Mouse (Mus musculus) neutrophil, adult 65 days (primary cell): ENCODE results near the gene Olfr564. TPM values are rescaled to one million over a fixed set of nuclear protein-coding genes. Genes with fewer than 3 reads are reported as not detected.

Experiments used
- total RNA-seq: library from RNA; stranded (reverse); gene quantifications from 2 replicates; pipeline ENCODE4 v1.2.4, GENCODE M21; 2023

The Olfr564 gene
- not detected in 2 replicates for total RNA-seq

GRCm38 (mm10) chr7:102803180-102803579, at the start of gene Olfr564:
Gene Olfr564, plus strand, starts transcription at chr7:102803480.

DNA sequence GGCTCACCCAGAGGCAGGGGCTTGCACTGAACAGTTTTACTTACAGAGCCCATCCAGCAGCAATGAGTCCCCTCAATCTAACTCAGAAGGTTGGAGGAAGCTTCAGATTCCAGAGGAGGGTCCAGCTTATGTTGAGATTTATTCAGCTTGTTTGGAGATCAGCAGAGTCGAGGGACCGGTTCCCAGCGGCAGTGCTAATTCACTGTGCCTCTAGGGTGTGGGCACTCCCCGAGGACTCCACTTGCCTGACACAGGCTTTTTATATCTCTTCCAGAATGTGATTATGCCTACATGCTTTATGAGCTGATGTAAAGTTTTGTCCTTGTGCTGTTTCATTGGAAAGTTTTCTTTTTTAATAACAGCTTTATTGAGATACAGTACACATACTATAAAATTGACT, 44.0 kb upstream of the Olfr564 start, which contains the start of the genes Olfr560 and Olfr78:
TSS of gene Olfr560 (minus strand) at position 101 of the 400 bp plus-strand sequence.
TSS of gene Olfr78 (minus strand) at position 206 of the 400 bp plus-strand sequence.

GRCm38 (mm10) chr7:102770921-102771320, 32.4 kb upstream of the Olfr564 start, which contains the start of gene Olfr561:
Gene Olfr561, plus strand, starts transcription at chr7:102771221.

Other genes with a start within 250 kb of the Olfr564 start
- gene Trim21, start 238.0 kb upstream of the Olfr564 start, total RNA-seq = 15.1 and 20.6 TPM in 2 replicates
- not detected in 2 replicates for gene Olfr550, start 232.0 kb upstream of the Olfr564 start, total RNA-seq
- not detected in 2 replicates for gene Olfr551, start 211.6 kb upstream of the Olfr564 start, total RNA-seq
- 0.19 TPM in 1 of 2 replicates, not detected in the other for gene Olfr552, start 205.7 kb upstream of the Olfr564 start, total RNA-seq
- gene Olfr553, start 185.3 kb upstream of the Olfr564 start, total RNA-seq = not detected in 2 replicates
- not detected in 2 replicates for gene Olfr554, start 165.0 kb upstream of the Olfr564 start, total RNA-seq
- not detected in 2 replicates for gene Olfr555, start 144.7 kb upstream of the Olfr564 start, total RNA-seq
- not detected in 2 replicates for gene Olfr556, start 138.6 kb upstream of the Olfr564 start, total RNA-seq
- 2.0 and 2.8 TPM in 2 replicates for gene Trim68, start 116.2 kb upstream of the Olfr564 start, total RNA-seq
- not detected in 2 replicates for gene Olfr557, start 107.6 kb upstream of the Olfr564 start, total RNA-seq
- not detected in 2 replicates for gene Olfr558, start 101.3 kb upstream of the Olfr564 start, total RNA-seq
- gene Olfr33, start 84.4 kb upstream of the Olfr564 start, total RNA-seq = not detected in 2 replicates
- gene Olfr559, start 76.0 kb upstream of the Olfr564 start, total RNA-seq = not detected in 2 replicates
- not detected in 2 replicates for gene Olfr560, start 44.1 kb upstream of the Olfr564 start, total RNA-seq
- not detected in 2 replicates for gene Olfr78, start 44.0 kb upstream of the Olfr564 start, total RNA-seq
- gene Olfr561, start 32.3 kb upstream of the Olfr564 start, total RNA-seq = not detected in 2 replicates
- not detected in 2 replicates for gene Olfr566, start 55.3 kb downstream of the Olfr564 start, total RNA-seq
- not detected in 2 replicates for gene Olfr568, start 73.6 kb downstream of the Olfr564 start, total RNA-seq
- not detected in 2 replicates for gene Olfr569, start 87.4 kb downstream of the Olfr564 start, total RNA-seq
- gene Olfr570, start 91.1 kb downstream of the Olfr564 start, total RNA-seq = not detected in 2 replicates
- gene Olfr571, start 114.1 kb downstream of the Olfr564 start, total RNA-seq = not detected in 2 replicates
- not detected in 2 replicates for gene Olfr572, start 120.9 kb downstream of the Olfr564 start, total RNA-seq
- gene Olfr573-ps1, start 139.1 kb downstream of the Olfr564 start, total RNA-seq = not detected in 2 replicates
- not detected in 2 replicates for gene Olfr574, start 145.0 kb downstream of the Olfr564 start, total RNA-seq
- gene Olfr575, start 155.3 kb downstream of the Olfr564 start, total RNA-seq = not detected in 2 replicates
- gene Olfr576, start 159.2 kb downstream of the Olfr564 start, total RNA-seq = not detected in 2 replicates
- gene Olfr577, start 172.5 kb downstream of the Olfr564 start, total RNA-seq = not detected in 2 replicates
- gene Olfr578, start 185.8 kb downstream of the Olfr564 start, total RNA-seq = not detected in 2 replicates
- gene Olfr582, start 234.5 kb downstream of the Olfr564 start, total RNA-seq = not detected in 2 replicates
- gene Olfr583, start 247.8 kb downstream of the Olfr564 start, total RNA-seq = not detected in 2 replicates